Mouse (Mus musculus) neural tube, embryonic 12.5 days (tissue): ENCODE results near the gene Txndc5. TPM values are rescaled to one million over a fixed set of nuclear protein-coding genes. Genes with fewer than 3 reads are reported as not detected.

Experiments
- ATAC-seq: fragments of 200-750 bp; cut with Nextera tagmentation; 2 replicates; pipeline ENCODE4 v1.8.0; 2017; ENCODE audit warnings: low read depth, mild to moderate bottlenecking, moderate TSS enrichment, moderate library complexity; ENCODE audit not compliant: low FRiP score
- H3K27ac ChIP-seq: fragments of 300-500 bp; sonication (generic); 2 replicates; pipeline ENCODE4 v1.5.1; 2016
- H3K27me3 ChIP-seq: fragments of 300-500 bp; sonication (generic); replicated peaks from 2 replicates; pipeline ENCODE4 v1.6.1; 2016; ENCODE audit warnings: mild to moderate bottlenecking
- H3K36me3 ChIP-seq: fragments of 300-500 bp; sonication (generic); 2 replicates; pipeline ENCODE4 v1.6.1; 2016; ENCODE audit warnings: mild to moderate bottlenecking
- H3K4me1 ChIP-seq: fragments of 300-500 bp; sonication (generic); 2 replicates; pipeline ENCODE4 v1.6.1; 2016
- H3K4me2 ChIP-seq: fragments of 300-500 bp; sonication (generic); replicated peaks from 2 replicates; pipeline ENCODE4 v1.6.1; 2016; ENCODE audit warnings: mild to moderate bottlenecking
- H3K4me3 ChIP-seq: fragments of 300-500 bp; sonication (generic); 2 replicates; pipeline ENCODE4 v1.5.1; 2016
- H3K9ac ChIP-seq: fragments of 300-500 bp; sonication (generic); 2 replicates; pipeline ENCODE4 v1.6.1; 2016; ENCODE audit warnings: mild to moderate bottlenecking
- H3K9me3 ChIP-seq: fragments of 300-500 bp; sonication (generic); 2 replicates; pipeline ENCODE4 v1.6.1; 2016; ENCODE audit warnings: mild to moderate bottlenecking
- WGBS: fragments of 180-500 bp; shearing (Covaris S2); methylation state at CpG from one replicate; pipeline ENCODE4 v1.1.7; 2016; 5-methylcytosine and 5-hydroxymethylcytosine counted together
- polyA plus RNA-seq: library from polyadenylated mRNA; unstranded; fragments of >200 nt; fragmentation: Nextera tagmentation; extraction: Ambion mirVana; gene quantifications from 2 replicates; pipeline ENCODE4 v1.2.1, GENCODE M21; 2016

Gene Txndc5
- polyA plus RNA-seq, 1 experiment from 2014 or later, result 112 TPM

DNA sequence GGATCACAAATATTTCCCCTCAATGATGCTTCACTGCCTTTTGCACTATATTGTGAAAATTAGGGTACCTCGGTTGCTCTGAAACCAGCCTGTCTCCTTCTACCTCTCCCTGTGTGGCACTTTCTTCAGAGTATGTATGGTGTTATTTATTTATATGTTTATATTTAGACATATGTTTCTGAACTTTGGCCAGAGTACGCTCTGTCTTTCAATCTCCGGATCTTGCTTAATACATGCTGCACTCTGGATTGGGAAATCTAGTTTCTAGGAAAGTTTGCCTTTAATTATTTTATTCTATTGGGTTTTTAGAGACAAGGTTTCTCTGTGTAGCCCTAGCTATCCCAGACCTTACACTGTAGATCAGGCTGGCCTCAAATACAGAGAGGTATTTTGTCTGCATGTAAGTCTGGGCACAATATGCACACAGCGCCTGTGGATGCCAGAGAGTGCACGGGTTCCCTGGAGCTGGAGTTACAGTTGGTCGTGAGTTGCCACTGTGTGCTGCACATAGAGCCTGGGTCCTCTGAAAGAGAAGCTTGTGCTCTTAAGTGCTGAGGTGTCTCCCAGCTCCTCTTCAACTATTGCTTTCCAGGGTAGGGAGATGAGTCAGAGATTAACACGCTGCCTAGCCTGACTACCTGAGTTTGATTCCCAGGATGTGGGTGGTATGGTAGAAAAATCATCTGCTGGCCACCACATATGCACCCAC, 10.7 kb upstream of the Txndc5 start:
- H3K9me3 ChIP-seq, result no peaks in the 10 kb centered on the region
- H3K27ac ChIP-seq, result no peak overlapping the region
- H3K4me3 ChIP-seq, result no peak overlapping the region
- H3K27me3 ChIP-seq, result no peaks in the 10 kb centered on the region
- no peak overlapping the region for H3K9ac ChIP-seq
- H3K36me3 ChIP-seq, result no peaks in the 10 kb centered on the region
- H3K4me1 ChIP-seq, result no peaks in the 10 kb centered on the region
- ATAC-seq, result no peak
- no peak overlapping the region for H3K4me2 ChIP-seq
- WGBS, result 91% methylated on average over 7 of the region's 7 CpGs

- H3K9me3 ChIP-seq, result no peaks in the 10 kb centered on the region
- H3K27ac ChIP-seq, result no peak overlapping the region
- no peak overlapping the region for H3K4me2 ChIP-seq
- ATAC-seq, result no peak
- H3K4me3 ChIP-seq, result no peak overlapping the region
- no peaks in the 10 kb centered on the region for H3K27me3 ChIP-seq
- H3K4me1 ChIP-seq, result no peaks in the 10 kb centered on the region
- H3K9ac ChIP-seq, result no peak overlapping the region
- no peaks in the 10 kb centered on the region for H3K36me3 ChIP-seq
These were observed 8.9 kb upstream of the Txndc5 start for GRCm38 (mm10) chr13:38537521-38537920.

DNA sequence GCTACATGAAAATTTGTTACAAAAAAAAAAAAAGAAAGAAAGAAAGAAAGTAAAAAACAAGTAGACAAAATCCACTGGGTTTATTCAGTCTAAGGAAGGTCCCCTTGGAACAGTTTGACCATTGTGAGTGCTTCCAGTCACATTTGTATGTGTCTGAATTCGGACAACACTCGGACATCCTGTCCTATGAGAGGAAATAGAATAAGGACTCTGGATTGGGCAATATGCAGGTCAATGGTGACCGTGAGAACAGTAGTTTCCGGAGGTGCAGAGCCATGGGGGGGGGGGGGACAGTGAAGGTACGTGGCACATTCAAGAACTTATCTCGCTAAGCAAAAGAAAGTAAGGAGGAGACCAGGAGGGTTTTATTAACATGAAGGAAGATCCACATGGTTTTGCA, 6.1 kb upstream of the Txndc5 start:
- H3K9me3 ChIP-seq, result no peaks in the 10 kb centered on the region
- no peaks in the 10 kb centered on the region for H3K36me3 ChIP-seq
- H3K9ac ChIP-seq, result no peak overlapping the region
- H3K27me3 ChIP-seq, result no peaks in the 10 kb centered on the region
- WGBS, result 85% methylated on average over 6 of the region's 6 CpGs
- no peak for ATAC-seq
- no peak overlapping the region for H3K4me2 ChIP-seq
- no peak overlapping the region for H3K4me3 ChIP-seq
- no peak overlapping the region for H3K27ac ChIP-seq
- H3K4me1 ChIP-seq, result no peaks in the 10 kb centered on the region

- ATAC-seq, result no peak
- no peak overlapping the region for H3K4me2 ChIP-seq
- no peaks in the 10 kb centered on the region for H3K36me3 ChIP-seq
- H3K9me3 ChIP-seq, result no peaks in the 10 kb centered on the region
- no peak overlapping the region for H3K27ac ChIP-seq
- 68% methylated on average over 6 of the region's 6 CpGs for WGBS
- H3K27me3 ChIP-seq, result no peaks in the 10 kb centered on the region
- no peak overlapping the region for H3K9ac ChIP-seq
- no peak overlapping the region for H3K4me3 ChIP-seq
- no peaks in the 10 kb centered on the region for H3K4me1 ChIP-seq
These were observed 5.4 kb upstream of the Txndc5 start for GRCm38 (mm10) chr13:38534016-38534415.

DNA sequence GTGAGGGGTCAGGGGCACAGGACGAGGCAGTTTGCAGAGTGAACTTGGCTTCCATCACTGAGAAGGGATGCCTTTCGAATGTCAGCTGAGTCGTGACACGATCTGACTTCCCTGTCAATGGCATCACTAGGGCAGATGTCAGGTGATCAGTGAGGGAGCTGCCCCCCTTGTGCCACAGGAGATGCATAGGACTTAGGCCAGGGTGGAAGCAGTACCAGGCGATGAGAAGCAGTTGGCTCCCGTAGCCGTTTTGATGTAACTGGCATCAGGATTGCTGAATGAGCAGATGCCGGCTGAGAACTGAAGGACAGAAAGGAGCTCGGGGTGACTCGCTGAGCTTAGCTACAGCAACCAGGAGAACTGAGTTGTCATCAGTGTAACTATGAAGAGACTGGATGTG, 4.8 kb upstream of the Txndc5 start:
- Histone ChIP-seq H3K9me3 (no peaks in the 10 kb centered on the region), H3K4me1 (no peaks in the 10 kb centered on the region), H3K4me3 (no peak overlapping the region), H3K36me3 (no peaks in the 10 kb centered on the region), H3K4me2 (no peak overlapping the region), H3K27ac (no peak overlapping the region), H3K27me3 (no peaks in the 10 kb centered on the region), H3K9ac (no peak overlapping the region)
- no peak for ATAC-seq
- 87% methylated on average over 10 of the region's 10 CpGs for WGBS

- WGBS, result 92% methylated on average over 4 of the region's 4 CpGs
- no peak for ATAC-seq
These were observed 2.9 kb upstream of the Txndc5 start for GRCm38 (mm10) chr13:38531498-38531897.

DNA sequence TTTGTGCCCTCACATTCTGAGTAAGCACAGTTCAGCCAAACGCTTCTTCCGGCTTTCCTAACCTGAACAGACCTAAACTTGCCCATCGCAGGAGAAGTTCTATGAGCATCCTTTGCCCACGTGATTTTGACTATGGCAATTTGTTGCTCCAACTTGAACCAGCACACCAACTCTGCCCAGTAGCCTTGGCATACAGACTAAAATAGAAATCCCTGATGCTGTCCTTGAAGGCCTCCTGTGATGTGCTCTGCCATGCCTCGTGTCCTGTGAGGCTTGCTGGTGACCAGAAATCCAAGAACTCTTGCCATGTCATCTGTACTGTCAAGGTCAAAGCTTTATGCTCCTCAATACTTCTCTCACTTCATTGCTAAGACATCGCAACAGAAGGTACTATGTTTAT, 952 bp upstream of the Txndc5 start:
- 93% methylated on average over 6 of the region's 6 CpGs for WGBS
- Histone ChIP-seq H3K4me1 (peaks cover 14% of the 10 kb centered on the region), H3K27ac (no peak overlapping the region), H3K36me3 (no peaks in the 10 kb centered on the region), H3K4me3 (no peak overlapping the region), H3K9me3 (no peaks in the 10 kb centered on the region), H3K4me2 (no peak overlapping the region), H3K27me3 (no peaks in the 10 kb centered on the region), H3K9ac (no peak overlapping the region)
- ATAC-seq, result no peak

More at GRCm38 (mm10) chr13:38531498-38531897, 2.9 kb upstream of the Txndc5 start:
- no peaks in the 10 kb centered on the region for H3K36me3 ChIP-seq
- no peak overlapping the region for H3K4me2 ChIP-seq
- H3K4me3 ChIP-seq, result no peak overlapping the region
- H3K9ac ChIP-seq, result no peak overlapping the region
- no peaks in the 10 kb centered on the region for H3K27me3 ChIP-seq
- no peaks in the 10 kb centered on the region for H3K9me3 ChIP-seq
- no peak overlapping the region for H3K27ac ChIP-seq
- peaks cover 9% of the 10 kb centered on the region for H3K4me1 ChIP-seq

GRCm38 (mm10) chr13:38527797-38528650, 600 bp downstream of the Txndc5 start:
- H3K36me3 ChIP-seq, result peaks cover 4% of the 10 kb centered on the region
- peak overlapping the region; percentile 80 for H3K4me3 ChIP-seq
- peak overlapping the region; percentile 69 for H3K4me2 ChIP-seq
- peaks cover 14% of the 10 kb centered on the region for H3K4me1 ChIP-seq
- H3K27ac ChIP-seq, result peak overlapping the region; percentile 5; the same call in 1 of the 2 replicates
- peak overlapping the region; percentile 72 for H3K9ac ChIP-seq
- H3K9me3 ChIP-seq, result no peaks in the 10 kb centered on the region
- no peaks in the 10 kb centered on the region for H3K27me3 ChIP-seq
- WGBS, result under 1% methylated on average over 87 of the region's 87 CpGs
- ATAC-seq, result peak; percentile 94

- Histone ChIP-seq H3K4me3 (peak overlapping the region; percentile 80), H3K36me3 (peaks cover 11% of the 10 kb centered on the region), H3K9ac (peak overlapping the region; percentile 72), H3K9me3 (no peaks in the 10 kb centered on the region), H3K27ac (peak overlapping the region; percentile 5; the same call in 1 of the 2 replicates), H3K4me1 (peaks cover 14% of the 10 kb centered on the region), H3K4me2 (peak overlapping the region; percentile 69), H3K27me3 (no peaks in the 10 kb centered on the region)
- WGBS, result 12% methylated on average over 15 of the region's 15 CpGs
- ATAC-seq, result peak; percentile 17
These were observed 1.4 kb downstream of the Txndc5 start for GRCm38 (mm10) chr13:38527041-38527796.

- Histone ChIP-seq H3K4me2 (peak overlapping the region; percentile 69), H3K9ac (no peak overlapping the region), H3K4me1 (peaks cover 14% of the 10 kb centered on the region), H3K4me3 (no peak overlapping the region), H3K27me3 (no peaks in the 10 kb centered on the region), H3K9me3 (no peaks in the 10 kb centered on the region), H3K27ac (no peak overlapping the region), H3K36me3 (peaks cover 22% of the 10 kb centered on the region)
- 80% methylated on average over 2 of the region's 2 CpGs for WGBS
- no peak for ATAC-seq
These were observed 2.5 kb downstream of the Txndc5 start for GRCm38 (mm10) chr13:38526116-38526515.

DNA sequence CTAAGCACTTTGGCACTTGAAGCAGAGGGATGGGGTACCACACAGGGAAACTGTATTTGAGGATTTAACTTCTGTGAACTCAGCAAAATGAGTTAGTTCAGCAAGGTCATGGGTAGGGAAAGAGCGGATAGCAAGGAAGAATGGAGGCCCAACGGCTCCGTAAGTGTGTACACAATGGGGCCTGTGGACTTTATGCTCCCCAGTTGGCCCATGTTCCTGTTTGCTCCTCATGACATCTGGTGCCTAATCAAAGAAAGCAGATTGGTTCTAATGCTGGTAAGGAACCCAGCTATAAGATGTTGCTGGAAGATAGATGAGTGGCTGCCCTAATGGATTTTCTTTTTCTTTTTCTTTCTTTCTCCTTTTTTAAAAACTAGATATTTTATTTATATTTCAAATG, 3.4 kb downstream of the Txndc5 start:
- Histone ChIP-seq H3K36me3 (peaks cover 30% of the 10 kb centered on the region), H3K4me3 (no peak overlapping the region), H3K27me3 (no peaks in the 10 kb centered on the region), H3K9ac (no peak overlapping the region), H3K27ac (no peak overlapping the region), H3K4me2 (no peak overlapping the region), H3K4me1 (peaks cover 14% of the 10 kb centered on the region), H3K9me3 (no peaks in the 10 kb centered on the region)
- 90% methylated on average over 3 of the region's 3 CpGs for WGBS
- no peak for ATAC-seq

- Histone ChIP-seq H3K27ac (no peak overlapping the region), H3K27me3 (no peaks in the 10 kb centered on the region), H3K9me3 (no peaks in the 10 kb centered on the region), H3K4me1 (peaks cover 14% of the 10 kb centered on the region), H3K4me3 (no peak overlapping the region), H3K9ac (no peak overlapping the region), H3K36me3 (peaks cover 48% of the 10 kb centered on the region), H3K4me2 (no peak overlapping the region)
- 93% methylated on average over 11 of the region's 11 CpGs for WGBS
- no peak for ATAC-seq
These were observed 5.4 kb downstream of the Txndc5 start for GRCm38 (mm10) chr13:38523231-38523630.
